Mouse (Mus musculus): Measurements from ENCODE around the gene Ntrk3. TPM values are rescaled to one million over a fixed set of nuclear protein-coding genes. Genes with fewer than 3 reads are reported as not detected.

Gene Ntrk3
- polyA plus RNA-seq (2012; rRNA removed) = 91.5 and 109 TPM in 2 replicates

DNA sequence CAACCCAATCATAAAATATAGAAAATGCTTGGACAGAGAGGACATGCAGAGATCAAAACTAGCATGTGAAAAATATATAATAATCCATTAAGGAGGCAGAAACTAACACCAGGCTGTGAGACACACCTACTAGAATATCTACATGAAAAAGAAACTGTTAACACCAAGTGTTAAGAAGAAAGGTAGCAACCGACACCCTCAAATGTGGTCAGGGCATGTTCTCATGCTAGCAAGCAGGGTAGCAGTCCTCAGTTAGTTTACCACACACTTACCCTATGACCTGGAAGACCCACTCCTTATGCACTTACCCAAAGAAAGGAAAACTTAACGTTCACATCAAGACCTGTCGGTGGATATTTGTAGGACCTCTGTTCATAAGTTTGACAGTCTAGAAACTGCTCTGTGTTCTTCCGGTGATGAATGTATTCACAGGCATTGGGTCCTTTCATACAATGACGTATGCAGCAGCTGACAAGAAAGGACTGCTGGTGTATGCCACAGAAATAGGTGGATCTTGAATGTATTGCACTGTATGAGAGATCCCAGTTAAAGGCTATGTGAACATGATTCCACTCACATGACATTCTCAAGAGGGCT lies at the start of gene Ntrk3:
Ntrk3 (minus strand) TSS at position 399 of the 597 bp plus-strand sequence.
- TF ChIP-seq CTCF (IDR thresholded peaks at IDR 0.05; ENCODE audit: borderline replicate concordance, insufficient read depth, low read depth, low read length) = no peak
- TF ChIP-seq POLR2A (IDR thresholded peaks at IDR 0.05; ENCODE audit: borderline replicate concordance, insufficient read depth, low read length) = no peak
- H3K4me3 ChIP-seq (replicated peaks; ENCODE audit: insufficient read depth, low read depth, low read length) = no peak within 1 kb of the TSS
- 87% methylated on average over 5 of the region's 5 CpGs for WGBS

GRCm38 (mm10) chr7:78785906-78786305 lies 48.1 kb upstream of the Ntrk3 start:
- Histone ChIP-seq H3K4me3 (replicated peaks; ENCODE audit: insufficient read depth, low read depth, low read length) (no peak overlapping the region), H3K4me1 (ENCODE audit: control insufficient read depth, insufficient read depth, low read length) (0 out of 2 replicates have a peak, but pooled peaks cover 3% of the 10 kb centered on the region), H3K27me3 (ENCODE audit: control insufficient read depth, insufficient read depth, low read length) (no peaks in the 10 kb centered on the region), H3K27ac (ENCODE audit: insufficient read depth, low read length) (no peak overlapping the region)
- TF ChIP-seq CTCF (IDR thresholded peaks at IDR 0.05; ENCODE audit: borderline replicate concordance, insufficient read depth, low read depth, low read length) = no peak
- TF ChIP-seq POLR2A (IDR thresholded peaks at IDR 0.05; ENCODE audit: borderline replicate concordance, insufficient read depth, low read length) = no peak
- DNase-seq = no peak
- WGBS = 30% methylated on average over 5 of the region's 5 CpGs

More for the DNA sequence above, at the start of gene Ntrk3:
- H3K27ac ChIP-seq (ENCODE audit: insufficient read depth, low read length) = no peak within 1 kb of the TSS
- H3K27me3 ChIP-seq (ENCODE audit: control insufficient read depth, insufficient read depth, low read length) = no peaks in the 10 kb centered on the region
- no peak for DNase-seq
- no peaks in the 10 kb centered on the region for H3K4me1 ChIP-seq (ENCODE audit: control insufficient read depth, insufficient read depth, low read length)

DNA sequence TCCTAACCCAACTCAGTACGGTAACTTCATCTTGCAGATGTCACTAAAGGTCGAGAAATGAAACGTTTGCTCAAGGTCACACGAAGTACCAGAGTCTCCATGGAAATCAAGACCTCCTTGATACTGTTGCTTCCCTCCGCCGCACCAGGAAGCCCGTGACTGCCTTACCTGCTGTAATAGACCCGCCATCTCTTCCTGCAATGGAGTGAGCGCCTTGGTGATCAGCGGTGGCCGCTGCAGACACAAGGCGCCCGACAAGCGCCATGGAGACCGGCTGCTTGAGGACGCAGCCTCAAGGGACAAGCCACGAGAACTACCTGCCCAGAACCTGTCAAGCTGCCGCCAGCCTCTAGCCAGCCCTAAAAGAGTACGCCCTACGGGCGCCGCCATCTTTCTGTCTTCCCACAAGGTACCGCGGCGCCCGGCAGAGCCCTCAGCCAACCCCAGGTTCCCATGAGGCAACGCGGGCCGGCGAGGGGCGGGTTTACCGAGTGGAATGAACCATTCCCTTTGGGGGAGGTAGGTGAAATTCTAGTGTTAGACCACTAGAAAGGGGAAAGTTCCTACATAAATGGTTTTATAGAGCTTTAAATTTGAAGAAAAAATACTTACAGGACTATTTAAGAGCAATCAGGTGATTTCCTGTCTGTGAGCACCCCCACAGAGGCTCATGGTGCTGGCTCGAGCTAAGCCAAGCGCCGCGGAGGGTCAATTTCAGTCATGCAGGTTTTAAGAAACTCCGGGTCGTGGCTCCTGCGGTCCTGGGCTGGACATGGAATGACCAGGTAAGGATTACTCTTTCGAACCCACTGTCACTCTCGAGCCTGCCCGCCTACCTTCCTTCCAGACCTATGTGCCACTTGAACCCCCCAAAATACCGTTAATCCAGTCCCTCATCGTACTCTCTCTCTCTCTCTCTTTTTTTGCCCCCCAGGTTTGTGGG lies 45.1 kb upstream of the Ntrk3 start, which contains the start of the genes Mrps11 and Mrpl46:
Mrps11 (plus strand) TSS at position 481 of the 943 bp plus-strand sequence.
Mrpl46 (minus strand) TSS at position 893 of the 943 bp plus-strand sequence.
- no peaks in the 10 kb centered on the region for H3K27me3 ChIP-seq (ENCODE audit: control insufficient read depth, insufficient read depth, low read length)
- TF ChIP-seq POLR2A (IDR thresholded peaks at IDR 0.05; ENCODE audit: borderline replicate concordance, insufficient read depth, low read length) (peak; percentile 35; the same call in 1 of the 2 replicates), CTCF (IDR thresholded peaks at IDR 0.05; ENCODE audit: borderline replicate concordance, insufficient read depth, low read depth, low read length) (no peak)
- peak within 1 kb of the TSS; percentile 95 for H3K4me3 ChIP-seq (replicated peaks; ENCODE audit: insufficient read depth, low read depth, low read length)
- peak; percentile 86 to 88 for DNase-seq
- H3K27ac ChIP-seq (ENCODE audit: insufficient read depth, low read length) = peak within 1 kb of the TSS; percentile 49
- H3K4me1 ChIP-seq (ENCODE audit: control insufficient read depth, insufficient read depth, low read length) = 0 out of 2 replicates have a peak, but pooled peaks cover 3% of the 10 kb centered on the region
- WGBS = under 1% methylated on average over 44 of the region's 44 CpGs

GRCm38 (mm10) chr7:78778741-78779140 lies 40.9 kb upstream of the Ntrk3 start:
- WGBS = 94% methylated on average over 5 of the region's 5 CpGs
- no peak for TF ChIP-seq CTCF (IDR thresholded peaks at IDR 0.05; ENCODE audit: borderline replicate concordance, insufficient read depth, low read depth, low read length)
- no peak for TF ChIP-seq POLR2A (IDR thresholded peaks at IDR 0.05; ENCODE audit: borderline replicate concordance, insufficient read depth, low read length)
- H3K4me1 ChIP-seq (ENCODE audit: control insufficient read depth, insufficient read depth, low read length) = no peaks in the 10 kb centered on the region
- DNase-seq = no peak
- H3K4me3 ChIP-seq (replicated peaks; ENCODE audit: insufficient read depth, low read depth, low read length) = no peak overlapping the region
- H3K27ac ChIP-seq (ENCODE audit: insufficient read depth, low read length) = no peak overlapping the region
- H3K27me3 ChIP-seq (ENCODE audit: control insufficient read depth, insufficient read depth, low read length) = no peaks in the 10 kb centered on the region

GRCm38 (mm10) chr7:78770936-78771335 lies 33.1 kb upstream of the Ntrk3 start:
- 88% methylated on average over 5 of the region's 5 CpGs for WGBS
- H3K27me3 ChIP-seq (ENCODE audit: control insufficient read depth, insufficient read depth, low read length) = no peaks in the 10 kb centered on the region
- H3K4me1 ChIP-seq (ENCODE audit: control insufficient read depth, insufficient read depth, low read length) = peaks cover under 1% of the 10 kb centered on the region; the same call in 1 of the 2 replicates
- DNase-seq = no peak
- H3K27ac ChIP-seq (ENCODE audit: insufficient read depth, low read length) = no peak overlapping the region
- H3K4me3 ChIP-seq (replicated peaks; ENCODE audit: insufficient read depth, low read depth, low read length) = no peak overlapping the region
- TF ChIP-seq CTCF (IDR thresholded peaks at IDR 0.05; ENCODE audit: borderline replicate concordance, insufficient read depth, low read depth, low read length) (no peak), POLR2A (IDR thresholded peaks at IDR 0.05; ENCODE audit: borderline replicate concordance, insufficient read depth, low read length) (no peak)

DNA sequence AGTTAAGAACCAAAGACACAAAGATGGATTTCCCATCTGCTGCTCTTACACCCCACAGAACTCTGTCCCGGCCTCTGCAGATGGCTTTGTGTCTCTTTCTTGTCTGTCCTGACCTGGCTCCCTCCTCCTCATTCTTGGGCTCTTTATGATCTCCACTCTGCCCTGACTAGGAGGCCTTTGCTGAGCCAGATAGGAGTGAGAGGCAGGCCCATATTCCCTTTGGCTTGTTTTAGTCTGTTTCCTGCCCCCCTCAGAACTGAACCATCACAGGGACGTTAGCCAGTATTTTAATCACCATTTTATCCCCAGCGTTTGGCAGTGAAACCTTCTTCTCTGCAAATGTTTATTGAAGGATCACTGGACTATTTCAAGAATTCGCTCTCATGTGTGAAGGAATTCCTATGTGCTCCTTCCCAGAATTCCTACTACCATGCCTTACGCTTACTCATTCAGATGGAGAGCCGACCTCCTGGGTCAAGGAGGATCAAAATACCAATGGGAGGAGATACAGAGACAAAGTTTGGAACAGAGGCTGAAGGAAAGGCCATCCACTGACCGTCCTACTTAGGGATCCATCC lies 31.4 kb upstream of the Ntrk3 start:
- WGBS = 72% methylated on average over 7 of the region's 7 CpGs
- TF ChIP-seq CTCF (IDR thresholded peaks at IDR 0.05; ENCODE audit: borderline replicate concordance, insufficient read depth, low read depth, low read length) (no peak), POLR2A (IDR thresholded peaks at IDR 0.05; ENCODE audit: borderline replicate concordance, insufficient read depth, low read length) (no peak)
- no peak for DNase-seq
- H3K4me1 ChIP-seq (ENCODE audit: control insufficient read depth, insufficient read depth, low read length) = peaks cover 6% of the 10 kb centered on the region
- no peaks in the 10 kb centered on the region for H3K27me3 ChIP-seq (ENCODE audit: control insufficient read depth, insufficient read depth, low read length)
- H3K27ac ChIP-seq (ENCODE audit: insufficient read depth, low read length) = no peak overlapping the region
- H3K4me3 ChIP-seq (replicated peaks; ENCODE audit: insufficient read depth, low read depth, low read length) = no peak overlapping the region

GRCm38 (mm10) chr7:78767929-78768531 lies 30.2 kb upstream of the Ntrk3 start:
- Histone ChIP-seq H3K27me3 (ENCODE audit: control insufficient read depth, insufficient read depth, low read length) (no peaks in the 10 kb centered on the region), H3K27ac (ENCODE audit: insufficient read depth, low read length) (no peak overlapping the region), H3K4me3 (replicated peaks; ENCODE audit: insufficient read depth, low read depth, low read length) (no peak overlapping the region), H3K4me1 (ENCODE audit: control insufficient read depth, insufficient read depth, low read length) (peaks cover 6% of the 10 kb centered on the region)
- WGBS = 87% methylated on average over 12 of the region's 12 CpGs
- no peak for TF ChIP-seq POLR2A (IDR thresholded peaks at IDR 0.05; ENCODE audit: borderline replicate concordance, insufficient read depth, low read length)
- DNase-seq = no peak

Data from cerebellum, adult 2 months (tissue).